Mouse (Mus musculus) small intestine, adult 2 months (tissue): ENCODE measurements around the gene G430095P16Rik. TPM values are rescaled to one million over a fixed set of nuclear protein-coding genes. Genes with fewer than 3 reads are reported as not detected.

Experiments used
- H3K27ac ChIP-seq: fragments of 200-500 bp; 2 replicates; pipeline ENCODE4 v1.5.1; 2012; ENCODE audit warnings: low read depth, low read length, control low read depth, inconsistent platforms; ENCODE audit not compliant: insufficient read depth
- H3K27me3 ChIP-seq: fragments of 200-500 bp; 2 replicates; pipeline ENCODE4 v1.6.1; 2012; ENCODE audit warnings: mild to moderate bottlenecking, moderate library complexity, low read length, inconsistent platforms; ENCODE audit not compliant: control insufficient read depth, insufficient read depth
- H3K36me3 ChIP-seq: fragments of 200-500 bp; 2 replicates; pipeline ENCODE4 v1.6.1; 2012; ENCODE audit warnings: mild to moderate bottlenecking, low read length, control low read depth, inconsistent platforms; ENCODE audit not compliant: control insufficient read depth, insufficient read depth
- H3K4me1 ChIP-seq: fragments of 200-500 bp; 2 replicates; pipeline ENCODE4 v1.6.1; 2012; ENCODE audit warnings: low read length, inconsistent platforms, mixed read lengths; ENCODE audit not compliant: control insufficient read depth, insufficient read depth, insufficient read length
- H3K4me3 ChIP-seq: fragments of 200-500 bp; 2 replicates; pipeline ENCODE4 v1.5.1; 2012; ENCODE audit warnings: low read depth, mild to moderate bottlenecking, control low read depth, inconsistent platforms, low read length, moderate library complexity
- CTCF ChIP-seq: fragments of 200-500 bp; IDR thresholded peaks from 2 replicates; pipeline ENCODE4 v1.5.1; 2012; ENCODE audit warnings: low read depth, mild to moderate bottlenecking, control low read depth, inconsistent platforms, low read length, moderate library complexity, mixed read lengths; ENCODE audit not compliant: insufficient replicate concordance, insufficient read length; ENCODE audit errors: extremely low read depth
- POLR2A ChIP-seq: fragments of 200-500 bp; IDR thresholded peaks from 2 replicates; pipeline ENCODE4 v1.6.1; 2012; ENCODE audit warnings: low read depth, mild to moderate bottlenecking, control low read depth, inconsistent platforms, low read length, moderate library complexity
- WGBS: fragments of 180-500 bp; shearing (Covaris S2); methylation state at CpG from one replicate; pipeline ENCODE4 v1.1.7; 2018; 5-methylcytosine and 5-hydroxymethylcytosine counted together
- polyA plus RNA-seq: library from polyadenylated mRNA; depleted of rRNA; stranded (reverse); fragments of >200 nt; gene quantifications from 2 replicates; pipeline ENCODE4 v1.2.3, GENCODE M21; 2012

G430095P16Rik gene
- polyA plus RNA-seq, 1 experiment: 0.30 TPM

DNA sequence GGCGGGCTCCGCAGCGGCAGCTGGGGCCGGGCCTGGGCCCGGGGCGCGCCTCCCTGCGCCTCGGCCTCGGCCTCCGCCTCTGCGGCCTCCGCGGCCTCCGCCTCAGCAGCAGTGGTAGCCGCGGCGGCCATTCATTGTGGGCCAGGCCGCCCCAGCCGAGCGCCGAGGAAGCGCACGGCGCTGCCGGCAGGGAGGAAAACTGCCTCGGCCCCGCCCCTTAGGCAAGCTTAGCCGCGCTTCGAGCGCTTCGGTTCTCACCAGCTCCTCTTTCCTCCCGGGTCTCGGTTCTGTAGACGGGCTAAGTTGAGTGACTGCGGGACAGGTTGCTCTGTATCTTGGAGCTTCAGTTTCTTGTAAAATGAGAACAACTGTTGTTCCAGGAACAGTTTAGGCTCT lies 35.1 kb upstream of the G430095P16Rik start, which contains the start of gene Nacc1:
Gene Nacc1 (minus strand): TSS at position 158 of the 396 bp plus-strand sequence.
- under 1% methylated on average over 37 of the region's 37 CpGs for WGBS
- peak; percentile 56 for TF ChIP-seq POLR2A
- TF ChIP-seq CTCF: no peak
- no peaks in the 10 kb centered on the region for H3K27me3 ChIP-seq
- H3K4me1 ChIP-seq: peaks cover 18% of the 10 kb centered on the region
- peaks cover 8% of the 10 kb centered on the region; the same call in 1 of the 2 replicates for H3K36me3 ChIP-seq
- H3K27ac ChIP-seq: peak within 1 kb of the TSS; percentile 76
- peak within 1 kb of the TSS; percentile 99 for H3K4me3 ChIP-seq

DNA sequence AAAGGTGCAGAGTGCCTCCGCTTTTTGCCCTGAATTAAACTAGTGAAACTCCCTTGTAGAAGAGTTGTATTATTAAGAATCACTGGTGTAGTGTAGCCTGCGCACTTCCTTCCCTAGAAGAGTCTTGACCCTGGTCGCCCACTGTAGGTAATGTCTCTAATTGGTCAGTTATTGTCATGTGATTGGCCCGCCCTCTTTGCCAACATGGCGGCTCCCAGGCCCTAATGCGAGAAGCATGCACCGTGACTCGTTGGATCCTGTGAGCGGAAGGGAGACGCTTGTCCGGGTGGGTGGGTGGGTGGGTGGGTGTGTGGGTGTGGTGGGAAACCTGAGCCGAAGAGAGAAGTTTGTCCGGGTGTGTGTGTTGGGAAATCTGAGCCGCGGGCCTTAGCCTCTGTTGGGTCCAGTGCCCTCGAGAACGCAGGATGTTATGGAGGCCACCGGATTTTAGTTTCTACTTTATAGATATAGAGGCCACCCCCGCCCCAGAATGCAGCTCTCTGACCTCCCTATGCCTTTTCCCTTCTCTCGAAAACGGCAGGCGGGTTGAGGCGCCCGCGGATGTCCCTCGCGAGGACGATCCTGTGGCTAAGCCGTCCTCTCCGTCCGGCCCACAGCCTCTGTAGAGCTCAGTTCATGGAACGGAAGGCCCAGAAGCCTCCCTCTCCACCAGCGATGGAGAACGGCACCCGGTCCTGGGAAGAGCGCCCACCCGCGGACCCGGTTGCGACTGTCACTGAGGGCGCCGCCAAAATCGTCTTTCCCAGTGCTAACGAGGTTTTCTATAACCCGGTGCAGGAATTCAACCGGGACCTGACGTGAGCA lies 33.5 kb upstream of the G430095P16Rik start:
- H3K4me1 ChIP-seq: peaks cover 18% of the 10 kb centered on the region
- whole genome bisulfite sequencing: under 1% methylated on average over 46 of the region's 47 CpGs
- no peaks in the 10 kb centered on the region for H3K27me3 ChIP-seq
- H3K27ac ChIP-seq: peak overlapping the region; percentile 76
- TF ChIP-seq POLR2A (no peak), CTCF (no peak)
- H3K36me3 ChIP-seq: peaks cover 18% of the 10 kb centered on the region; the same call in 1 of the 2 replicates
- H3K4me3 ChIP-seq: peak overlapping the region; percentile 76

DNA sequence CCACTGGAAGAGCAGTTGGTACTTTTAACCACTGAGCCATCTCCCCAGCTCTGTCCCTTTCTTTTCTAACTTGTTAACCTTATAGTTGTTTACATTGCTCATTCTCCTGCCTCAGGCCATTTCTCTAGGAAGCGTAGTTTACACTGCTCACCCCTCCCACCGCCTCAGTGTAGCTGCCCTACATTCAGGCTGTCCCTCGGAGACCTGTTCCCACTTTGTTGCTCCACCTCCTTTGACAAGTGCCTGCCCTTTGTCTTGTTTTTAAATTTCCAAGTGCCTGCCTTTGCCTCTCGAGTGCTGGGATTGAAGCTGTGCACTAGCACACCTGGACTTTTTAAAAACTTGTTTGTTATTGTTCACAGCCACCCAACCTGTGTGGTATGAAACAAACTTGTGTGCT lies 29.5 kb upstream of the G430095P16Rik start:
- TF ChIP-seq POLR2A (no peak), CTCF (no peak)
- Histone ChIP-seq H3K36me3 (peaks cover 36% of the 10 kb centered on the region), H3K27me3 (no peaks in the 10 kb centered on the region), H3K4me1 (peaks cover 5% of the 10 kb centered on the region), H3K4me3 (no peak overlapping the region), H3K27ac (no peak overlapping the region)
- 82% methylated on average over 4 of the region's 4 CpGs for WGBS

DNA sequence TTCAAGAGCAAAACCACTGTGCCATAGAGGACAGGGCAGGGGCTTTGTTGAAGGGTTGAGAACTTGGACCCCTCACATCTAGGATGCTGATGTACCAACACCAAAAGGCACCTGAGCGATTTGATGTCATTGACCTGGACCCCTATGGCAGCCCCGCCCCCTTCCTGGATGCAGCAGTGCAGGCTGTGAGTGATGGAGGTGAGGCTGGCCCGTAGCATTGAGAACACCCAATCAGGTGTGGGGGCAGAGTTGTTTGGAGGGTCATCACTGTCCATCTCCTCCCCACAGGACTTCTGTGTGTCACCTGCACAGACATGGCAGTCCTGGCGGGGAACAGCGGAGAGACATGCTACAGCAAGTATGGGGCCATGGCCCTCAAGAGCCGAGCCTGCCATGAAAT lies 27.7 kb upstream of the G430095P16Rik start:
- H3K27ac ChIP-seq: no peak overlapping the region
- peaks cover 43% of the 10 kb centered on the region for H3K36me3 ChIP-seq
- TF ChIP-seq CTCF: no peak
- no peak for TF ChIP-seq POLR2A
- H3K4me3 ChIP-seq: no peak overlapping the region
- 88% methylated on average over 6 of the region's 6 CpGs for WGBS
- H3K27me3 ChIP-seq: no peaks in the 10 kb centered on the region
- H3K4me1 ChIP-seq: 0 out of 2 replicates have a peak, but pooled peaks cover 2% of the 10 kb centered on the region

DNA sequence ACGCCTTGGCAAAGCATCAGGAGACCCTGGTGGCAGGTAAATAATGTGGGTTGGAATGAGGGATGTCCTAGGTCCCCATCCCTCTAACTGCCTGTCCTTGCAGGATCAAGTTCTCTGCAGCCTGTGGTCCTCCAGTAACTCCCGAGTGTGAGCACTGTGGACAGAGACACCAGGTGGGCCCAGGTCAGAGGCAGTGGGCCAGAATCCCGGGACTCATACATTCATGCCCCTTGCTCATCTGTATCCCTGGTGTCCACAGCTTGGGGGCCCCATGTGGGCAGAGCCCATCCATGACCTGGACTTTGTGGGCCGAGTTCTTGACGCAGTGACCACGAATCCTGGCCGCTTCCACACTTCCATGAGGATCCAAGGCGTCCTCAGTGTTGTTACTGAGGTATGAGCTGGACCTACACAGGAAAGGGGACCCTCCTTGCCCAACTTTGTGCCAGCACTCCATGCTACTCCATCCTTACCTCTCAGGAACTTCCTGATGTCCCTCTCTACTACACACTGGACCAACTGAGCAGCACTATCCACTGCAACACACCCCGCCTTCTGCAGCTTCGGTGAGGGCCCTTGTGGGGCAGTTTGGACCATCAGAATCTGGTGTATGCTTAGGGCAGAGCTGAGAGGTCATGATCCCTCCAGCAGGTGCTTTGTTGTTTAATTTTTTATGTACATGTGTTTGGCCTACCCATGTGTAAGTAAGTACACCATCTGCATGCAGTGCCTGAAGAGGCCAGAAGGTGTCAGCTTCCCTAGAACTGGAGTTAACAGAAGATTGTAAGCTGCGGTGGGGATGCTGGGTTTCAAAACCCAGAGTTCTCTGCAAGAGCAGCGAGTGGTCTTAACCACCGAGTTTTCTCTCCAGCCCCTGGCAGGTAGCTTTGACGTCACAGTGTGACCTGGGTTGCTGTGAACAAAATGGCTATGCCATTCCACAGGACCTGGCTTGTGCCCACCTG lies 25.4 kb upstream of the G430095P16Rik start:
- WGBS: 90% methylated on average over 14 of the region's 14 CpGs

DNA sequence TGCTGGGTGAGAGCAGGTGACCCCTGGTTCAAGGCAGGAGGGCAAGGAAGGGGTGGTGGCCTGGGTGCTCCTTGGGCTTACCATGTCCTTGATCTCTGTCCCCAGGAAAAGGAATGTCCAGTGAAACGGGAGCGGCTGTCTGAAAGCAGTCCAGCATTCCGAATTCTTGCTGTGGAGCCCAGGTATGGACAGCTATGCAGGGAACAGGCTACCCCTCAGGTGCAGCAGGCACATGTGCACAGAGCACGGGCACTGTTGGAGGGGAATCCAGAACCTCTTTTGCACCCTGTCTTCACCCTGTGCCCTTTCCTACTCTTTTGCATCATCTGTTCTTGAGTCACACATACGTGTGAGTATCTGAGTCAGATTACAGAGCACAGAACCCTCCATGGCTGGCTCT lies 24.5 kb upstream of the G430095P16Rik start:
- H3K4me1 ChIP-seq: 0 out of 2 replicates have a peak, but pooled peaks cover 6% of the 10 kb centered on the region
- peaks cover 34% of the 10 kb centered on the region for H3K36me3 ChIP-seq
- H3K27me3 ChIP-seq: no peaks in the 10 kb centered on the region
- no peak overlapping the region for H3K4me3 ChIP-seq
- no peak overlapping the region for H3K27ac ChIP-seq
- WGBS: 90% methylated on average over 5 of the region's 5 CpGs
- TF ChIP-seq POLR2A: no peak
- no peak for TF ChIP-seq CTCF

More for the DNA sequence above, 25.4 kb upstream of the G430095P16Rik start:
- Histone ChIP-seq H3K27ac (no peak overlapping the region), H3K36me3 (peaks cover 36% of the 10 kb centered on the region), H3K4me3 (no peak overlapping the region), H3K27me3 (no peaks in the 10 kb centered on the region), H3K4me1 (0 out of 2 replicates have a peak, but pooled peaks cover 2% of the 10 kb centered on the region)
- TF ChIP-seq POLR2A (no peak), CTCF (peak; percentile 9; the same call in 1 of the 2 replicates)
